Mouse (Mus musculus) lung, postnatal 4 days (tissue): ENCODE data around the gene Vsir.
A peak's percentile ranks its signal among the peaks of the same experiment; 100 is the strongest.

ENCODE experiments used
- DNase-seq, 2 experiments: peaks; one replicate each; pipeline ENCODE4 v3.0.0; 2021

The Vsir gene

GRCm38 (mm10) chr10:60346701-60347405 is at the start of gene Vsir:
TSS of gene Vsir (plus strand) at chr10:60346851.
- peak; percentile 92 to 94 for DNase-seq

- no peak for DNase-seq
These were observed 47.0 kb upstream of the Vsir start for GRCm38 (mm10) chr10:60299636-60300035.

- DNase-seq = no peak
These were observed 43.2 kb upstream of the Vsir start for GRCm38 (mm10) chr10:60303419-60303818.

- DNase-seq = peak; percentile 60 to 82
These were observed 41.6 kb upstream of the Vsir start for GRCm38 (mm10) chr10:60304854-60305628.

GRCm38 (mm10) chr10:60310629-60311028 is 36.0 kb upstream of the Vsir start:
- DNase-seq = no peak

- no peak for DNase-seq
These were observed 33.0 kb upstream of the Vsir start for GRCm38 (mm10) chr10:60313606-60314005.

- peak in 1 of 2 experiments; percentile 15 for DNase-seq
These were observed 30.5 kb upstream of the Vsir start for GRCm38 (mm10) chr10:60316166-60316565.

GRCm38 (mm10) chr10:60328963-60329650 is 17.5 kb upstream of the Vsir start:
- peak; percentile 54 to 79 for DNase-seq

GRCm38 (mm10) chr10:60334583-60334982 is 12.1 kb upstream of the Vsir start:
- DNase-seq = no peak

- DNase-seq = no peak
These were observed 11.6 kb upstream of the Vsir start for GRCm38 (mm10) chr10:60335021-60335420.

GRCm38 (mm10) chr10:60341528-60341927 is 5.1 kb upstream of the Vsir start:
- no peak for DNase-seq

GRCm38 (mm10) chr10:60344111-60344510 is 2.5 kb upstream of the Vsir start:
- peak; percentile 37 to 63 for DNase-seq

GRCm38 (mm10) chr10:60346056-60346455 is 595 bp upstream of the Vsir start:
- no peak for DNase-seq

GRCm38 (mm10) chr10:60347768-60348610 is 1.3 kb downstream of the Vsir start:
- no peak for DNase-seq

- peak; percentile 81 to 86 for DNase-seq
These were observed 2.4 kb downstream of the Vsir start for GRCm38 (mm10) chr10:60349056-60349455.

GRCm38 (mm10) chr10:60349644-60350043 is 3.0 kb downstream of the Vsir start:
- DNase-seq = no peak

- DNase-seq = no peak
These were observed 3.6 kb downstream of the Vsir start for GRCm38 (mm10) chr10:60350077-60350804.

- DNase-seq = peak; percentile 94 to 96
These were observed 4.1 kb downstream of the Vsir start for GRCm38 (mm10) chr10:60350805-60351167.

- peak; percentile 46 to 71 for DNase-seq
These were observed 4.6 kb downstream of the Vsir start for GRCm38 (mm10) chr10:60351248-60351647.

- peak; percentile 84 to 93 for DNase-seq
These were observed 5.3 kb downstream of the Vsir start for GRCm38 (mm10) chr10:60351761-60352455.
